Mouse (Mus musculus) forebrain, embryonic 16.5 days (tissue): ENCODE measurements around the gene F12. TPM values are rescaled to one million over a fixed set of nuclear protein-coding genes. Genes with fewer than 3 reads are reported as not detected.

ENCODE experiments used
- ATAC-seq: fragments of 200-750 bp; cut with Nextera tagmentation; 2 replicates; pipeline ENCODE4 v1.8.0; 2017; ENCODE audit warnings: mild to moderate bottlenecking, moderate library complexity
- H3K27ac ChIP-seq: fragments of 300-500 bp; sonication (generic); 2 replicates; pipeline ENCODE4 v1.5.1; 2014; ENCODE audit warnings: low read length, control low read depth
- H3K27me3 ChIP-seq: fragments of 300-500 bp; sonication (generic); replicated peaks from 2 replicates; pipeline ENCODE4 v1.6.1; 2014; ENCODE audit warnings: low read length; ENCODE audit not compliant: control insufficient read depth, insufficient read depth
- H3K36me3 ChIP-seq: fragments of 300-500 bp; sonication (generic); 2 replicates; pipeline ENCODE4 v1.6.1; 2014; ENCODE audit not compliant: control insufficient read depth, insufficient read depth
- H3K4me1 ChIP-seq: fragments of 300-500 bp; sonication (generic); replicated peaks from 2 replicates; pipeline ENCODE4 v1.6.1; 2014; ENCODE audit warnings: low read length; ENCODE audit not compliant: control insufficient read depth, insufficient read depth
- H3K4me2 ChIP-seq: fragments of 300-500 bp; sonication (generic); 2 replicates; pipeline ENCODE4 v1.6.1; 2014; ENCODE audit warnings: mild to moderate bottlenecking, low read length, control low read depth
- H3K4me3 ChIP-seq: fragments of 300-500 bp; sonication (generic); replicated peaks from 2 replicates; pipeline ENCODE4 v1.5.1; 2014; ENCODE audit warnings: mild to moderate bottlenecking, low read length, control low read depth
- H3K9ac ChIP-seq: fragments of 300-500 bp; sonication (generic); replicated peaks from 2 replicates; pipeline ENCODE4 v1.6.1; 2014; ENCODE audit warnings: low read depth, low read length, control low read depth
- H3K9me3 ChIP-seq: fragments of 300-500 bp; sonication (generic); 2 replicates; pipeline ENCODE4 v1.6.1; 2016; ENCODE audit warnings: low read length; ENCODE audit not compliant: control insufficient read depth
- WGBS: fragments of 180-500 bp; shearing (Covaris S2); extraction: QIAGEN DNeasy Blood & Tissue Kit; methylation state at CpG from one replicate; pipeline ENCODE4 v1.1.7; 2014; 5-methylcytosine and 5-hydroxymethylcytosine counted together
- polyA plus RNA-seq: library from polyadenylated mRNA; unstranded; fragments of >200 nt; fragmentation: Nextera tagmentation; extraction: Ambion mirVana; gene quantifications from 2 replicates; pipeline ENCODE4 v1.2.1, GENCODE M21; 2015

F12 gene
- polyA plus RNA-seq, 1 experiment from 2014 or later = not detected

DNA sequence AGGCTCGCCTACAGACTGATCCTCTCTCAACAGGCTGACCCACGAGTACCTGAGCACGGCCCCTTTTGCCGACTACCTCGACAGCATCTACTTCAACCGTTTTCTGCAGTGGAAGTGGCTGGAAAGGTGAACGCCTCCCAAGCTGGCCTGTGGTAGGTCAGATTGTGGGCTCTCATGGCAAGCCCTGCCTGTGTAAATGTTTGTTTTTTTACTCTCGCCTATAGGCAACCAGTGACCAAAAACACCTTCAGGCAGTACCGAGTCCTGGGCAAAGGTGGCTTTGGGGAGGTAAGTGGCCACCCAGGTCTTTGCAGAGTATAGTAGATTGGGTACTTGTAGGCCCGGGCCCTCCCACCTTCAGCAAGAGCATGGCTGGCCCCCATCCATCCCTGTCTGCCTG is 24.7 kb upstream of the F12 start:
- Histone ChIP-seq H3K9ac (no peak overlapping the region), H3K4me1 (peaks cover 17% of the 10 kb centered on the region), H3K36me3 (peaks cover 18% of the 10 kb centered on the region), H3K9me3 (no peaks in the 10 kb centered on the region), H3K27me3 (no peaks in the 10 kb centered on the region), H3K4me2 (no peak overlapping the region), H3K4me3 (no peak overlapping the region), H3K27ac (no peak overlapping the region)
- 92% methylated on average over 10 of the region's 10 CpGs for WGBS
- ATAC-seq = no peak

DNA sequence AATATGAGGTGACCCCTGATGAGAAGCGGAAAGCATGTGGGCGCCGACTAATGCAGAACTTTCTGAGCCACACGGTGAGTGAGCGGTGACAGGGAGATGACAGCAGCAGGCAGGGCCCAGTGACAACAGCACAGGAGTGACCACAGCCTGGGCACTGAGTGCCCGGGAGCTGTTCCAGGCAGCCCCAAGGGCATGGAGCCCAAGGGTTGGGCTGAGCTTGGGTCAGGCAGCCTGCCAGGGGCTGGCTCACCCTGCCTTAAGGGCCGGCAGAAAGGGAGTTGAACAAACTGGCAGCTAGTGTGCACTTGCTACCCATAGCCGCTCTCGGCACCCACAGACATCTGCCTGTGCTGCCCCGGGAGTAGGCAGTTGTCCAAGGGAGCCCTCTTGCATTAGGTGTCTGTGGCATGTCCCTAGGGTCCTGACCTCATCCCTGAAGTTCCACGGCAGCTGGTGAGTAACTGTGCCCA is 24.0 kb upstream of the F12 start:
- Histone ChIP-seq H3K9me3 (no peaks in the 10 kb centered on the region), H3K9ac (no peak overlapping the region), H3K27me3 (no peaks in the 10 kb centered on the region), H3K36me3 (peaks cover 18% of the 10 kb centered on the region), H3K4me1 (peaks cover 23% of the 10 kb centered on the region), H3K27ac (no peak overlapping the region), H3K4me2 (no peak overlapping the region), H3K4me3 (no peak overlapping the region)
- WGBS = 86% methylated on average over 11 of the region's 11 CpGs
- ATAC-seq = no peak

DNA sequence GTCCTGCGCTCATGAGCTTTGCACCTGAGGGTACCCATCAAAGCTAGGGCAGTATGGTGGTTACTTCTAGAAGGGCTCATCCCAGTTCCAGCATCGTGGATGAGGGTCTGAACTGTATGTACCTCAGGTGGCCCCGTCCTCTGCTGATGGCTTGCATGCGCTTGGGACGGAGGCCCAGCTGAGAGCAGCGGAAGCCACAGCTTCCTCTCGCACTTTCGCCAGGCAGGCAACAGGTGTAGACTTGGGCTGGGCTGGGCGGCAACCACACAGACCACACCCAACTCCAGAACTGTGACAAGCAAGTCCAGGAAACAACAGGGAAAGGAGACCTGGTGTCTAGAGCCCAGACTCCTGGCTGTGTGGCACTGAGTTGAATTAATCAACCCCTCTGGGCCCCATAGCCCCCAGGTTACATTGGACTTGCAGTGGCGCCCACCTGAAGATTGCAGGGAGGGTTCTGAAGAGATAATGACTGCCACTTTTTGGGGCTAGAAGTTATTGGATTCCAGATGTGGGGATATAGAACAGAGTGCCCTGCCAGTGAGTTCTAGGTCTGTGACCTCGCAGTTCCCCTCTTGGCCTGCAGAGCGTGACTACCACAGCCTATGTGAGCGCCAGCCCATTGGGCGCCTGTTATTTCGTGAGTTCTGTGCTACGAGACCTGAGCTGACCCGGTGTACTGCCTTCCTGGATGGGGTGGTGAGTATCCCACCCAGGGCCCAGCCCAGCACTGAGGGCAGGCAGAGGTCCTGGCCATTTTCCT is 23.3 kb upstream of the F12 start:
- no peak overlapping the region for H3K9ac ChIP-seq
- no peaks in the 10 kb centered on the region for H3K27me3 ChIP-seq
- H3K36me3 ChIP-seq = peaks cover 15% of the 10 kb centered on the region
- no peaks in the 10 kb centered on the region for H3K9me3 ChIP-seq
- no peak for ATAC-seq
- no peak overlapping the region for H3K4me3 ChIP-seq
- H3K4me2 ChIP-seq = no peak overlapping the region
- peaks cover 23% of the 10 kb centered on the region for H3K4me1 ChIP-seq
- no peak overlapping the region for H3K27ac ChIP-seq
- WGBS = 89% methylated on average over 17 of the region's 17 CpGs

DNA sequence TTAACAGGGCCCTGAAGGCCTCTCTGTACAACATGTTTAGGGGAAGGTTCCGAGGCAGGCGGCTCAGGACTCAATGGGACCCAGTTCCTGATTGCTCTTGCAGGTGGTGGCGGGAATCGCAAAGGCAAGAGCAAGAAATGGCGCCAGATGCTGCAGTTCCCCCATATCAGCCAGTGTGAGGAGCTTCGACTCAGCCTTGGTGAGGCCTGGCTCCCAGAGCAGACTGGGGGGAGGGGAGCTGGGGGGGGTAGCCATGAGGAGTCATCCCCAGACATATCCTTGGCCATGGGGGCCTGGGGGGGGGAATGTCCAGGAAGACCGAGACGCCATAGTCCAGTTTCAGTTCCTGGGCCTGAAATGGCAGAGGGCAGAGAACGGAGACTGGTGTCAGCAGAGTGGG is 22.6 kb upstream of the F12 start:
- Histone ChIP-seq H3K9me3 (no peaks in the 10 kb centered on the region), H3K27ac (no peak overlapping the region), H3K36me3 (peaks cover 14% of the 10 kb centered on the region), H3K4me3 (no peak overlapping the region), H3K4me2 (no peak overlapping the region), H3K9ac (no peak overlapping the region), H3K27me3 (no peaks in the 10 kb centered on the region), H3K4me1 (peaks cover 23% of the 10 kb centered on the region)
- 92% methylated on average over 9 of the region's 9 CpGs for WGBS
- ATAC-seq = no peak

DNA sequence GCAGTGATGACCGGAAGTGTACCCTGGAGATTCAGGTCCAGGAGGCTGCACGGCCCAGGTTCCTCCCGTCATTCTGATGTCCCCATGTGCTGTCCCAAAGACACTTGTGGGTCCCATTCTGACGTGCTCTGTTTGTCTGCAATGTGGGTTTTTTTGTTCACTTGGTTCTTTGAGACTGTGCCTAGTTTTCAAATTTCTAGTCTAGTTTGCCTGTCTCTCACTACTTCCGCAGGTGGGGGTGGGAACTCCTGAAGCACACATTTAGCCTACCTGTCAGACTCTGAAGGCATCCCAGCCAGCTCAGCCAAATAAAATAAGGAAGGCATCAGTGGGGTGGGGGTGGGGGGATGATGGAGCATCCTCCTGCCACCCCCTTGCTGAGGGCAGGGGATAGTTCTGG is 21.5 kb upstream of the F12 start:
- ATAC-seq = no peak
- H3K27me3 ChIP-seq = no peaks in the 10 kb centered on the region
- 92% methylated on average over 5 of the region's 5 CpGs for WGBS
- no peak overlapping the region for H3K27ac ChIP-seq
- no peak overlapping the region for H3K4me2 ChIP-seq
- H3K4me1 ChIP-seq = peaks cover 29% of the 10 kb centered on the region
- H3K36me3 ChIP-seq = peaks cover 14% of the 10 kb centered on the region
- H3K9me3 ChIP-seq = no peaks in the 10 kb centered on the region
- H3K4me3 ChIP-seq = no peak overlapping the region
- no peak overlapping the region for H3K9ac ChIP-seq

DNA sequence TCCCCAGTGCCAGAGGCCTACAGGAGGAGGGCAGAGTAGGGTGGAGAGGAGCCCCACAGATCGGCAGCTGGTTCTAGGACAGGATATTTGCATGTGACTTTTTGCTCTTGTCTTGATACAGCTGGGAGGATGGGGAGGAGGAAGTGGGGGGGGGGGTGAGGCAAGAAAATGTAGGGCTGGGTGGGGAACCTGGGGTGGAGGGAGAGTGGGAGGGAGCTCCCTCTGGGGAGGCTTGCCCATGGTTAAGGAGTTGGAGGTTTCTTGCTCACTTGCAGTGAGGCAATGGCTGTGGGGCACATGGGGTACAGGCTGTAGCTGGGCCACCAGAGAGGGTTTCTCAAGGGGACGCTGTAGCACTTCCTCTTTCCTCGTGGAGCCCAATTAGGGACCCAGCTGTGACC is 20.9 kb upstream of the F12 start:
- Histone ChIP-seq H3K4me3 (no peak overlapping the region), H3K4me2 (no peak overlapping the region), H3K27ac (no peak overlapping the region), H3K9me3 (no peaks in the 10 kb centered on the region), H3K9ac (no peak overlapping the region), H3K36me3 (peaks cover 9% of the 10 kb centered on the region), H3K4me1 (peaks cover 29% of the 10 kb centered on the region), H3K27me3 (no peaks in the 10 kb centered on the region)
- no peak for ATAC-seq
- WGBS = 76% methylated on average over 3 of the region's 3 CpGs

DNA sequence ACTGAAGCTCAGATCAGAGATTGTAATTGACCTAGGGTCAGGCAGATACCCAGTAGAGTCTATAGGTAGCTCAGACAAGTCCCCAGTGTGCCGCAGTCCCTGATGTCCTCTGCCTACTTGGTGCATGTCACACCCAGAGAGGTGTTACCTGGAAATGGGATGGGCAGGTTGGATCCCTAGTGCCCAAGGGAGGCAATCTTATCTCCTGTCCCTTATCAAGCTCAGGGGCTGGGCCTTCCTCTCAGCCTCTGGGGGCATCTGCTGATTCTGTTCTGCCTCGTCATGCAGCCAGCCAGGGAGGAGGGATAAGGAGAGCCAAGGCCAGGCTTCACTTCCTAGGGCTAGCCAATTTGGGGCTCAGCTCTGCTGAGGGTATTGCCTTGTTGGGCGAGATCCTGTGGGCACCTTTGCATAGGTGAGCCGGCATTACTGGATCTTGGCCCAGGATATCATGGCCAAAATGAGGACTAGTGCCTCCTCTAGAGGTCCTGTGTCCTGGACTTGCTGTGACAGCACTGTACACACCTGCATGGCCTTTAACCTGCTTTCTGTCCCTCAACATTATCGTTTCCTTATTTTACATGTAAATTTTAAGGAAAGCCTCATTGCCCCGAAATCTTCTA is 20.0 kb upstream of the F12 start:
- no peak for ATAC-seq
- WGBS = 82% methylated on average over 6 of the region's 6 CpGs
- Histone ChIP-seq H3K4me2 (peak overlapping the region; percentile 82), H3K4me1 (peaks cover 29% of the 10 kb centered on the region), H3K27me3 (no peaks in the 10 kb centered on the region), H3K9me3 (no peaks in the 10 kb centered on the region), H3K9ac (no peak overlapping the region), H3K27ac (no peak overlapping the region), H3K4me3 (no peak overlapping the region; the same call in 1 of the 2 replicates), H3K36me3 (no peaks in the 10 kb centered on the region)

DNA sequence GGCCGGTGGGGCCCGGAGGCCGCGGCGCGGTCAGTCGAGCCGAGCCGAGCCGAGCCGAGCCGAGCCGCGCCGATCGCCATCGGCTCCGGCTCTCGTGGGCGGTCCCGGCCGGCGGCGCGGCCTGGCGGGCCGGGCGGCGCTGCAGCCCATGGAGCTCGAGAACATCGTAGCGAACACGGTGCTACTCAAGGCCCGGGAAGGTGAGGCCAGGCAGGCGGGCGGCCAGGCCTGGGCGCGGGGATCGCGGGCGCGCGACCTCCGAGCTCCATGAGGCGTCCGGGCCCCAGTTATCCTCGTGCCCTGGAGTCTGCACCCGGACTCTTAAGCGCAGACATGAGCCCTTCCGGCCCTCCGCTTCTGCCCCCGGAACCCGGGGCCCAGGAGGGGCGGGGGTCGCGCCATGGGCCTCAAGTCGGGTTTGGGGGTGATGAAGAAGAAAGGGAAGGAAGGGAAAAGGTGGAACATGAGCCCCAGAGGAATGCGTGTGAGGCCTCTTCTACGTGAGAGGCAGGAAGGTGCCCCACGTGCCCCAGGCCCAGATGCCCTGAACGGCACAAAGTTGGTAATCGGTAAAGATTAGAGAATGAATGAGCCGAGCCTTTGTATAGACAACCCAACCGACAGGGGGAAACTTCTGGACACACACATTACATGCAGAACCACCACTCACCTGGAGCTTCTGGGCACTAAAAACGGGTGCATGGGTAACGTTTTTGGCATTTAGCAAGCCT is 18.9 kb upstream of the F12 start:
- H3K27me3 ChIP-seq = no peaks in the 10 kb centered on the region
- WGBS = under 1% methylated on average over 49 of the region's 66 CpGs
- peak overlapping the region; percentile 92 for H3K9ac ChIP-seq
- H3K4me2 ChIP-seq = peak overlapping the region; percentile 82
- no peak; the same call in none of the 2 replicates for ATAC-seq
- H3K9me3 ChIP-seq = no peaks in the 10 kb centered on the region
- H3K36me3 ChIP-seq = no peaks in the 10 kb centered on the region
- peak overlapping the region; percentile 81 for H3K4me3 ChIP-seq
- H3K4me1 ChIP-seq = peaks cover 29% of the 10 kb centered on the region
- peak overlapping the region; percentile 82 for H3K27ac ChIP-seq

DNA sequence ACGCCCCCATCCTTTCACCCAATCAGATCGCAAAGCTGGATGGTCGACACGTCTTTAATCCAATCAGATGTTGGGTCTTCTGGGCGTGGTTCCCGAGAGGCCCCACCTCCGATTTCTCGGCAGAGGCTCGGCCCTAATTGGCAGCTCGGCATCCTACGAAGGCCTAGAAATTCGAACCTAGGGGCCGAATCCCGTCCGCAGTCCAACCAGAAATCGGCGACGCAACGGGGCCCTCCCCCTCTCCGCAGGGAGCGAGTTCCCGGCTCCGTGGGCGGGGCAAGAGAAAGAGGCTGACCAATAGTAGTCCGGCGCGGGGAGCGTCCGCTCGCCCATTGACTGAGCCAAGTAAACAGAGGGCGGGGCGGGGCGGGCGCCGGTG is 18.3 kb upstream of the F12 start, which contains the start of gene Grk6:
Gene Grk6, plus strand, starts transcription at position 136 of the 379 bp plus-strand sequence.
- 0% methylated on average over 26 of the region's 35 CpGs for WGBS
- Histone ChIP-seq H3K4me3 (peak within 1 kb of the TSS; percentile 81), H3K9me3 (no peaks in the 10 kb centered on the region), H3K4me2 (peak within 1 kb of the TSS; percentile 82), H3K36me3 (no peaks in the 10 kb centered on the region), H3K9ac (peak within 1 kb of the TSS; percentile 92), H3K27ac (peak within 1 kb of the TSS; percentile 96), H3K27me3 (no peaks in the 10 kb centered on the region), H3K4me1 (peaks cover 29% of the 10 kb centered on the region)
- peak; percentile 96 for ATAC-seq
